Mouse (Mus musculus) thymus, postnatal 25 days (tissue): ENCODE results near the gene Arhgef10l.

ENCODE experiments used
- DNase-seq: peaks from one replicate; pipeline ENCODE4 v3.0.0; 2022

The Arhgef10l gene

GRCm38 (mm10) chr4:140657681-140658575 is 7.9 kb downstream of the Arhgef10l start:
- no peak for DNase-seq

- DNase-seq, result no peak
These were observed 9.3 kb downstream of the Arhgef10l start for GRCm38 (mm10) chr4:140656529-140656928.

DNA sequence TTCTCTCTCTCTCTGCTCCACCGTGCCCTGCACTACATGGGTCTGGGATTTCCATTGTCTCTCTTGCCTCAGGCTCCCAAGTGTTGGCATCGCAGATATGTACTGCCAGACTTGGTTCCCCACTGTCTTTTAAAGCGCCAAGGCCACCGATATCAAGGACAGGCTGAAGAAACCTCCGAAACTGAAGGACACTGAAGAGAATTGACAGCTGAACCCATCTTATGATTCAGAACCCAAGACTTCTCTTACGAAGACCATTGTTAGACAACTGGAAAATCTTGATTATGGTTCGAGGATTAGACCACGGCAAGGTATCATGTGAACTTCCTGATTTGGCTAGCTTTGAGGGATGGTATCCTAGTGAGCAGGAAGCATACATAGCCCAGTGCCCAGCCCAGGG is 11.0 kb downstream of the Arhgef10l start:
- DNase-seq, result no peak

DNA sequence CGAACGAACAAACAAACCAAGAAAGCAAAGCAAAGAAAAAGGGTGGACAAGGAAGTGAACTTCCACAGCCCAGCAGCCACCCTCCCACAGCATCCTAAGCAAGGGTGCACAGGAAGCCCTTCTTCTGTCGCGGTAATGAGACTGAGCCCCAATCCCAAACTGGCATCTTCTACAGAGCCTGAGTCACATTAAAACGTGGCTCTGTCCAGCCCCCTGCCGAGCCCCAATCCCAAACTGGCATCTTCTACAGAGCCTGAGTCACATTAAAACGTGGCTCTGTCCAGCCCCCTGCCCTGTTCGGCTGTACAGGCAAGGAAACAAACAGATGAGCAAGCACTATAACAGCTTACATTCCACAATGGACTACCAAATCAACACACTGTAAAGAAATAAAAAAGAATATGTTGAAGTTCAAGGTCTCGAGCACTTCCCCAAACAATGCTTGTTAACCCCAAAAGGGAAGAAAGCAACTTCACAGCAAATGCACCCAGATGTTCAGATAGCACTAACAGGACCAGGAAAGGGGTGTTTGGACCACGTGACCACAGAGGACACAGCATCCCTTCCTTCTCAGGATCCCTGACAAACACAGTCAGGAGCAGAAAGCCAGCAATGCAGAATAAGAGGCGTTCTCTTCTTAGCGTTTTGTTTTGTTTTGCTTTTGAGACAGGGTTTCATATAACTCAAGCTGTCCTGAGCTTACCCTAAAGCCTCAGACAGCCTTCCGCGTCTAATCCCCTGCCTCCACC is 11.8 kb downstream of the Arhgef10l start:
- DNase-seq, result no peak

DNA sequence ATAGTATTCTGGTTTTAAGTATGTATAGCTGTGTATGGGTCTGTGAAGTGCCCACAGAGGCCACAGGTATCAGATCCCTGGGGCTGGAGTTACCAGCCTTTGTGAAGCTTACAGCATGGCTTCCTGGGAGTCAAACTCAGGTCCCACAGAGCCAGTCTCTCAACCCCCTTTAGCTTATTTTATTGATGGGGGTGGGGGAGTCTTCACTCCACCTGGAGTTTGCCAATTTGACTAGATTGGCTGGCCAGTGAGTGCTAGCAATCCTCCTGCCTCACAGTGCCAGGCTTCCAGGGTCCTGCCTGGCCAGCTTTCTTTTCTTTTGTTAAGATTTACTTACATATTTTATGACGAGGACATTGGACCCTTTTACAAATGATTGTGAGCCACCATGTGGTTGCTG is 16.1 kb downstream of the Arhgef10l start:
- DNase-seq, result no peak

GRCm38 (mm10) chr4:140649207-140649591 is 16.6 kb downstream of the Arhgef10l start:
- DNase-seq, result no peak

- DNase-seq, result no peak
These were observed 17.2 kb downstream of the Arhgef10l start for GRCm38 (mm10) chr4:140648443-140649206.

DNA sequence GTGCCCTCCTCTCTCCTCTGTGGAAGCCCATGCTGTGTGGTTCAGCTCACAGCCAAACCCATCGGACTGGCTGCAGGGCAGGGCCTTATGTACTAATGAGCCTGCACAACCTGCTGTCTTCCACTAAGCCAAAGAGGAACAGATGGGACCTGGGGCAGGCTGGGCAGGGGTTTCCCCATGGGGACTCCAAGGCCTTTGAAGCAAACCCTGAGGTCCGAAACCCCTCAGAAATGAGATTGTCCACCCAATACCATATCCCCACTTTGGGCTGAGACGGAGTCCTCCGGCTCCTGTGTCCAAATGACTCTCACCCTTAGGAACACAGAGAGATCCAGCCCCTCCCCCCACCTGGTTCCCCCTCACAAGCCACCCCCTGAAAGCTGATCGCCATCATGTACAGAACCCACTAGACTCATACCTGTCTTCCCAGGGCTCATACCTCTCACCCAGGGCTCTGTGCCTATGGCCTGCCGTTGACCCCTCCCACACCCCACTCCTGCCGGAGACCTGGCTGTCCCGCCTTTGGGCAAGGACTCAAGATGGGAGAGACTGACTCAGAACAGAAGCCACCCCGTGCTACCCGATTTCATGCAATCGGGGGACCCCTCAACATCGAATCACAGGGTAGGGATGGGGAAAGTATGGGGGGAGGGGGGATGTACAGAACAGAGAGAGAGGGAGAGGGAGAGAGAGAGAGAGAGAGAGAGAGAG is 17.9 kb downstream of the Arhgef10l start:
- DNase-seq, result no peak

GRCm38 (mm10) chr4:140645638-140646037 is 20.2 kb downstream of the Arhgef10l start:
- no peak for DNase-seq

- DNase-seq, result no peak
These were observed 21.1 kb downstream of the Arhgef10l start for GRCm38 (mm10) chr4:140644701-140645100.

DNA sequence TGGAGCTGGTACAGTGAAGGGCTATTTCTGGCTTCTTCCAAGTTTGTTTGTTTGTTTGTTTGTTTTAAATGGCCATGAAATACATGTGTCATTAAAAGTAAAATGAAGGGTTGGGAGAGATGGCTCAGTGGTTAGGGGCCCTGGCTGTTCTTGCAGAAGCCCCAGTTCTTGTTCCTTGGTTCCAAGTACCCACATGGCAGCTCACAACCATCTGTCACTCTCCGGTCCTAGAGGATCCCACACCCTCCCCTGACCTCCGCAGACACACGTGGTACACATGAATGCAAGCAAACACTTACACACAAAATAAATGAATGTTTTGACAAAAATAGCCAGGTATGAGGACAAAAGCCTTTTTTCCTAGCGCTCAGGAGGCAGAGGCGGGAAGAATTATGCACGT is 21.5 kb downstream of the Arhgef10l start:
- DNase-seq, result no peak

DNA sequence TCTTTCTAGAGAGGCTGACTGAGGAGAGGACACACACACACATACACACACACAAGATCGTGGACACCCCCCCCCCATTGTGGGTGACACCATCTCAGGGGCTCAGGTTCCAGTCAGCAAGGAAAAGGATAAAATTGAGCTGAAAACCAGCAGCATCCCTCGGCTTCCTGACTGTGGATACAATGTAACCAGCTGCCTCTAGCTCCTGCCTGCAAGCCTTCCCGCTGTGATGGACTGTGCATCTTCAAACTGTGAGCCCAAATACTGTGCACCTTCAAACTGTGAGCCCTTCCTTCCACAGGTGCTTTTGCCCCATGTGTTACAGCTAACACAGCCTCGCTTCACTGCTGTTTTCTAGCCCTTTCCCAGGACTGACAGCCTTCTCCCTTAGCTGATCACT is 23.4 kb downstream of the Arhgef10l start:
- DNase-seq, result no peak

- no peak for DNase-seq
These were observed 24.3 kb downstream of the Arhgef10l start for GRCm38 (mm10) chr4:140641414-140641918.

DNA sequence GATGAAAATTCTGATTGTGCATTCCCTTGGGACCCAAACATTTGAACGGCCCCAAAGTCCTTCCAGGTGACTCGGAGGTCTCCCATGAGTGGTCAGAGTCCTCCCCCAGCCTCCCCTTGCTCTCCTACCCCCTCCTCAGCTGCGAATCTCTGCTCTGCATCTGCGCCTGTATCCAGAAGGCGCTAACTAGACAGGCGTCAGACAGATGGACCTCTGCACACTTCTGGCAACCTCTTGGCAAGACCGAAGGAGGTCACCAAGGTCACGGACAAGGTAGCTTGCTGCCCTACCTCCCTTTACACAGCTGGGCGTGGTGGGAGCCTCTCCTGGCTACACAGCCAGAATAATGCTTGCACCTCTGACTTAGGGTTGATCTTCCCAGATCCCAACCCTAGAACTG is 25.1 kb downstream of the Arhgef10l start:
- DNase-seq, result no peak

- no peak for DNase-seq
These were observed 25.6 kb downstream of the Arhgef10l start for GRCm38 (mm10) chr4:140640242-140640523.

DNA sequence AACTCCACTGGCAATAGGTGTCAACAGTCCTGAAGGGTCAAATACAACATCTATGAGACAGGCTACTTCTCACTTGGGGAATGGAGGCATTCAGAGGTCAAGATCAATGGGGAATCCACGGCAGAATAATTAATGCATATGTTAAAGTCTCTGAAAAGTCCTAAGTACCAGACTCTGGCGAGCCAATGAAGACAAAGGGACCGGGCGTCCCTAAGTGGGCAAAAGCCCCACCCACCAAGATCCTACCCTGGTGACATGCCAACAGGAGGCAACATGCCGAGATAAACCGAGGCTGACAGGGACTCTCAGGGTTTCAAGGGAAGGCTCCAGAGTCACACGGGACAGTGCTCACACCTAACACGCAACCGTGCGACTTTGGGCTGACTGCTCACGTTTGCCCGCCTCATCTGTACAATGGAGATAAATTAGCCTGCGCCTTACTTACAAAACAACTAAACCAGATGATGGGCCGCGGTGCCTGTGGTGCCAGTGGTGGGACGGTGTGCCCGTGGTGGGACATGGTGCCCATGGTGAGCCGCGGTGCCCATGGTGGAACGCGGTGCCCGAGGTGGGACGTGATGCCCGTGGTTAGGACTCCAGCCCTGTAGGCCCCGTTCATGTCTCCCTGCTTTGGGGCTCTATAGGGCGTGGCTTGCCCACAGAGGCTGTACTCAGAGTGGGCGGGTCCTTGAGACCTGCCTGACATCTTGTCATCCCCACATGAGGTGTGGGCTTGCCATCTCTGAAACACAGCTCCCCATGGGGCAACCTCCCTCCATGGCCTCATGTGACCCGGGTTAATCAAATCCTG is 26.2 kb downstream of the Arhgef10l start:
- no peak for DNase-seq

DNA sequence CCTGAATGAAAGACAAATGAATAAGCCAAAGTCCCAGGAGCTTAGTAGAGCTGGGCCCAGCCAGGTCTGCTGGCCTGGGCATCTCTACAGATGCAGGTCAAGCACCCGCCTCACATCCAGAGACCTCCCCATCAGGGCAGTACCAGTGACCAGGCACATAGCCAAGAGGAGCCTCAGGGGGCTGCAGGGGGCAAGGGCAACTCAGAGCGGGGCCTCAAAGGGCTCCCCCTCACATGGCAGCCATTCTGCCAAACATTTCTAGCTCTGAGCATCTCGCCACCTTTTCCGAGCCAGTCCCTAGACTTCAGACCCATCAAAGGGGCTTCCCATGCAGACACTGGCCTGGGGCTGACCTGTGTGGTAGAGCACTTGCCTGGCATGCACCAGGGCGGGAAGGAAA is 27.2 kb downstream of the Arhgef10l start:
- no peak for DNase-seq

- DNase-seq, result no peak
These were observed 28.5 kb downstream of the Arhgef10l start for GRCm38 (mm10) chr4:140637269-140637668.

DNA sequence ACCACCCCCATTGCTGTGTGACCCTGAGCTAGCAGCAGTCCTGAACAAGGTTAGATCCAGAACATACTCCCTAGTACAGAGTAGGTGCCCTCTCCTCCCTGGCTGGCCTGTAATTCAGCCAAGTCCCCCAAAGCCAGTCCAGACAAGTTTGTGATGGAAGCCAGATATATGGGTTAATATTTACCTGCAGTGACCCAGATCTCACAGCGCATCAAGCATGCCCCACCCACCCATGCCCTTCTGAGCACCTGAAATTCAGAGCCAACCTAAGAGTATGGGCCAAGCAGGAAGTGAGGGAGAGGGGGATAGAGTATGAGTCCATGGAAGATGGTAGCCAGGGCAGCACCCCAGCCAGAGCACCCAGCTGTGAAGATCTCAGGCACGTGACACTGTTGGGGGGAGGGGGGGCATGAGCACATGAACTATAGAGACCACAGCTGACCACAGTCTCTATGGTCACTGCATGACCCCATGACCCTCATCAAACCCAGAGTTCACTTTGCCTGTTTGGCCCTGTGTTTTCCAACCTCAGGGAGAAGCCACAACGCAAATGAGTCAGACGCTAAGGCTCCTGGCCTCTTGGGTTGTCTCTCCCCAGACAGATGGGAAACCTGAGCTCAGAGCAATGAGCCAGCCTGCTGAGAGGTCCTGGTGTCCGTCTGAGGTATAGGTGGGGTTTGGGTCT is 29.4 kb downstream of the Arhgef10l start:
- DNase-seq, result no peak

DNA sequence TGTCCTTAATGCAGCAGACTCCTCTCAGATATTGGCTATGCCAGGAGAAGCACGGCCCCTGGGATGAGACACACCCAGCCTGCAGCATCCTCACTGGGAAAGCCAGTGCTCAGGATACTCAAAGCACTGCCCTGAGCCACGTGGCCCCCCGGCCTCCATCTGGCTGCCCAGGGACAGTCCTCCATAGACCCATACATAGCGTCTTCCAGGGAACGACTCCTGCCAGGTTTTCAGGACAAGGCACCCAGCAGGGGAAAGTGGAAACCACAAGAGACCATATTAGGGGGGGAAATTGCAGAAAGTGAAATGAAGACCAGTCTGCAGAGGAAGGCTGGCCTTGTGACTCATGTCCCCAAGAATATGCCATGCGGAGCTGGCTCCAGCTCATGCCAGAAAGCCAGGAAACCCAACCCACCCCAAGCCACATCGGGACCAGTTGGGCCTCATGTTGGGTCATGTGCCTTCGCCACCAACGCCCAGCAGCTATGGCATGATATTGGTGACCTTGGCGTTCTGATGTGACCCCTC is 30.9 kb downstream of the Arhgef10l start:
- DNase-seq, result no peak

DNA sequence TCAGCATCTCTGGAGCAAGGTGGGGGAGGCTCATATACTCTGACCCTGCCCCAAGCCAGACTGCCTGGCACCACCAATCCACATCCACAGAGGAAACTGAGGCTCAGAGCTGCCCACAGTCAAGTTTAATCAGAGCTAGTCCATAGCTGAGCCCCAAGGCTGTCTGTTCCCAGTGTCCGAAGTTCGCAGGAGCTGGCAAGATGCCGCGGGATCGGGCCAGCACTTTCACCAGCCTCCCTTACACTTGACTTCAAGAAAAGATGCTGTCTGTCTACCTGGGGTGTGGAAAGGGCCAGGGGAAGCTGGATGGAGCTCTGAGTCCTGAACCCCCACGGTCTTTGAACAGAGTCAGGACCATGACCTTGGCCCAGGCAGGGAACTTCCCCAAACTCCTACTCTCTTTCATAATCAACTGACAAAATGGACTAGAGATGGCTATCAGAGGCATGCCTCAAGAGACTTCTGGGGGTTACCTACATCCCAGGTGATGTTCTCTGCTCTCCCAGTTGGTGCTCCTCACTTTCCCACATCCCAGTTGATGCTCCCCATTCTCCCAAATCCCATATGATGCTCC is 34.4 kb downstream of the Arhgef10l start:
- no peak for DNase-seq
